Mouse (Mus musculus): ENCODE measurements around the gene Ap1m2. TPM values are rescaled to one million over a fixed set of nuclear protein-coding genes. Genes with fewer than 3 reads are reported as not detected.
A peak's percentile ranks its signal among the peaks of the same experiment; 100 is the strongest.
"Not testable (repeated sequence)": the region's sequence is repeated elsewhere in the genome, so short reads cannot be mapped to it uniquely, and the experiment has no call there.

The Ap1m2 gene
- polyA plus RNA-seq, 1 experiment from 2014 or later, result 158 TPM

- Histone ChIP-seq H3K4me2 (ENCODE audit: low read depth, low read length) (no peak overlapping the region), H3K27ac (ENCODE audit: low read length) (no peak overlapping the region), H3K9me3 (ENCODE audit: control insufficient read depth, low read length) (no peaks in the 10 kb centered on the region), H3K9ac (ENCODE audit: low read depth, low read length) (no peak overlapping the region), H3K36me3 (ENCODE audit: control insufficient read depth, insufficient read depth, low read length) (no peaks in the 10 kb centered on the region), H3K27me3 (replicated peaks; ENCODE audit: control insufficient read depth, insufficient read depth, low read length) (no peaks in the 10 kb centered on the region), H3K4me1 (ENCODE audit: control insufficient read depth, insufficient read depth, low read length) (0 out of 2 replicates have a peak, but pooled peaks cover 2% of the 10 kb centered on the region), H3K4me3 (ENCODE audit: low read length) (no peak overlapping the region)
- no peak for ATAC-seq
- 90% methylated on average over 10 of the region's 10 CpGs for WGBS
Measured at GRCm38 (mm10) chr9:21329699-21330289, 17.7 kb upstream of the Ap1m2 start.

GRCm38 (mm10) chr9:21329041-21329440 lies 16.9 kb upstream of the Ap1m2 start:
- 61% methylated on average over 4 of the region's 5 CpGs for WGBS
- H3K9ac ChIP-seq (ENCODE audit: low read depth, low read length), result no peak overlapping the region
- no peak overlapping the region for H3K27ac ChIP-seq (ENCODE audit: low read length)
- ATAC-seq, result no peak
- H3K4me1 ChIP-seq (ENCODE audit: control insufficient read depth, insufficient read depth, low read length), result 0 out of 2 replicates have a peak, but pooled peaks cover 2% of the 10 kb centered on the region
- no peak overlapping the region for H3K4me3 ChIP-seq (ENCODE audit: low read length)
- no peaks in the 10 kb centered on the region for H3K9me3 ChIP-seq (ENCODE audit: control insufficient read depth, low read length)
- H3K36me3 ChIP-seq (ENCODE audit: control insufficient read depth, insufficient read depth, low read length), result no peaks in the 10 kb centered on the region
- no peak overlapping the region for H3K4me2 ChIP-seq (ENCODE audit: low read depth, low read length)
- H3K27me3 ChIP-seq (replicated peaks; ENCODE audit: control insufficient read depth, insufficient read depth, low read length), result no peaks in the 10 kb centered on the region

GRCm38 (mm10) chr9:21328041-21328440 lies 15.9 kb upstream of the Ap1m2 start:
- Histone ChIP-seq H3K4me3 (ENCODE audit: low read length) (no peak overlapping the region), H3K9me3 (ENCODE audit: control insufficient read depth, low read length) (no peaks in the 10 kb centered on the region), H3K36me3 (ENCODE audit: control insufficient read depth, insufficient read depth, low read length) (no peaks in the 10 kb centered on the region), H3K4me2 (ENCODE audit: low read depth, low read length) (no peak overlapping the region), H3K9ac (ENCODE audit: low read depth, low read length) (no peak overlapping the region), H3K4me1 (ENCODE audit: control insufficient read depth, insufficient read depth, low read length) (0 out of 2 replicates have a peak, but pooled peaks cover 2% of the 10 kb centered on the region), H3K27me3 (replicated peaks; ENCODE audit: control insufficient read depth, insufficient read depth, low read length) (no peaks in the 10 kb centered on the region), H3K27ac (ENCODE audit: low read length) (no peak overlapping the region)
- no peak for ATAC-seq
- WGBS, result 73% methylated on average over 3 of the region's 3 CpGs

GRCm38 (mm10) chr9:21327569-21327968 lies 15.4 kb upstream of the Ap1m2 start:
- no peak overlapping the region for H3K27ac ChIP-seq (ENCODE audit: low read length)
- H3K4me1 ChIP-seq (ENCODE audit: control insufficient read depth, insufficient read depth, low read length), result 0 out of 2 replicates have a peak, but pooled peaks cover 2% of the 10 kb centered on the region
- no peak overlapping the region for H3K9ac ChIP-seq (ENCODE audit: low read depth, low read length)
- H3K27me3 ChIP-seq (replicated peaks; ENCODE audit: control insufficient read depth, insufficient read depth, low read length), result no peaks in the 10 kb centered on the region
- no peaks in the 10 kb centered on the region for H3K36me3 ChIP-seq (ENCODE audit: control insufficient read depth, insufficient read depth, low read length)
- no peaks in the 10 kb centered on the region for H3K9me3 ChIP-seq (ENCODE audit: control insufficient read depth, low read length)
- no peak overlapping the region for H3K4me2 ChIP-seq (ENCODE audit: low read depth, low read length)
- ATAC-seq, result no peak
- no peak overlapping the region for H3K4me3 ChIP-seq (ENCODE audit: low read length)
- WGBS, result 66% methylated on average over 3 of the region's 3 CpGs

- no peak for ATAC-seq
- no peak overlapping the region for H3K27ac ChIP-seq (ENCODE audit: low read length)
- peaks cover 16% of the 10 kb centered on the region for H3K4me1 ChIP-seq (ENCODE audit: control insufficient read depth, insufficient read depth, low read length)
- WGBS, result 85% methylated on average over 11 of the region's 11 CpGs
- H3K27me3 ChIP-seq (replicated peaks; ENCODE audit: control insufficient read depth, insufficient read depth, low read length), result no peaks in the 10 kb centered on the region
- H3K36me3 ChIP-seq (ENCODE audit: control insufficient read depth, insufficient read depth, low read length), result no peaks in the 10 kb centered on the region
- no peak overlapping the region for H3K4me2 ChIP-seq (ENCODE audit: low read depth, low read length)
- no peak overlapping the region for H3K9ac ChIP-seq (ENCODE audit: low read depth, low read length)
- no peak overlapping the region for H3K4me3 ChIP-seq (ENCODE audit: low read length)
- no peaks in the 10 kb centered on the region for H3K9me3 ChIP-seq (ENCODE audit: control insufficient read depth, low read length)
Measured at GRCm38 (mm10) chr9:21324269-21324668, 12.1 kb upstream of the Ap1m2 start.

- not testable (repeated sequence) for H3K9ac ChIP-seq (ENCODE audit: low read depth, low read length); H3K9me3 ChIP-seq (ENCODE audit: control insufficient read depth, low read length); H3K4me3 ChIP-seq (ENCODE audit: low read length); H3K4me2 ChIP-seq (ENCODE audit: low read depth, low read length); H3K27me3 ChIP-seq (replicated peaks; ENCODE audit: control insufficient read depth, insufficient read depth, low read length); H3K36me3 ChIP-seq (ENCODE audit: control insufficient read depth, insufficient read depth, low read length); H3K27ac ChIP-seq (ENCODE audit: low read length); ATAC-seq
- H3K4me1 ChIP-seq (ENCODE audit: control insufficient read depth, insufficient read depth, low read length), result peaks cover 16% of the 10 kb centered on the region
- 90% methylated on average over 7 of the region's 8 CpGs for WGBS
Measured at GRCm38 (mm10) chr9:21322917-21323297, 10.8 kb upstream of the Ap1m2 start.

GRCm38 (mm10) chr9:21322211-21322916 lies 10.2 kb upstream of the Ap1m2 start:
- no peak for ATAC-seq
- peaks cover 13% of the 10 kb centered on the region for H3K4me1 ChIP-seq (ENCODE audit: control insufficient read depth, insufficient read depth, low read length)
- 81% methylated on average over 19 of the region's 19 CpGs for WGBS

GRCm38 (mm10) chr9:21321513-21321835 lies 9.3 kb upstream of the Ap1m2 start:
- Histone ChIP-seq H3K36me3 (ENCODE audit: control insufficient read depth, insufficient read depth, low read length) (no peaks in the 10 kb centered on the region), H3K9ac (ENCODE audit: low read depth, low read length) (peak overlapping the region; percentile 77), H3K4me3 (ENCODE audit: low read length) (peak overlapping the region; percentile 74), H3K9me3 (ENCODE audit: control insufficient read depth, low read length) (no peaks in the 10 kb centered on the region), H3K4me2 (ENCODE audit: low read depth, low read length) (peak overlapping the region; percentile 84), H3K4me1 (ENCODE audit: control insufficient read depth, insufficient read depth, low read length) (peaks cover 13% of the 10 kb centered on the region), H3K27me3 (replicated peaks; ENCODE audit: control insufficient read depth, insufficient read depth, low read length) (no peaks in the 10 kb centered on the region), H3K27ac (ENCODE audit: low read length) (peak overlapping the region; percentile 48)
- WGBS, result 9% methylated on average over 6 of the region's 6 CpGs
- ATAC-seq, result peak; percentile 38; the same call in 1 of the 2 replicates

More at GRCm38 (mm10) chr9:21322211-21322916, 10.2 kb upstream of the Ap1m2 start:
- H3K27me3 ChIP-seq (replicated peaks; ENCODE audit: control insufficient read depth, insufficient read depth, low read length), result no peaks in the 10 kb centered on the region
- peak overlapping the region; percentile 84 for H3K4me2 ChIP-seq (ENCODE audit: low read depth, low read length)
- H3K27ac ChIP-seq (ENCODE audit: low read length), result no peak overlapping the region
- no peaks in the 10 kb centered on the region for H3K36me3 ChIP-seq (ENCODE audit: control insufficient read depth, insufficient read depth, low read length)
- no peaks in the 10 kb centered on the region for H3K9me3 ChIP-seq (ENCODE audit: control insufficient read depth, low read length)
- 0 out of 2 replicates have a peak overlapping the region, but pooled peaks have one; percentile 77 for H3K9ac ChIP-seq (ENCODE audit: low read depth, low read length)
- peak overlapping the region; percentile 74; the same call in 1 of the 2 replicates for H3K4me3 ChIP-seq (ENCODE audit: low read length)

GRCm38 (mm10) chr9:21320619-21321512 lies 8.7 kb upstream of the Ap1m2 start, which contains the start of gene Slc44a2:
Gene Slc44a2 (plus strand): TSS chr9:21320698.
- H3K27me3 ChIP-seq (replicated peaks; ENCODE audit: control insufficient read depth, insufficient read depth, low read length), result no peaks in the 10 kb centered on the region
- H3K9ac ChIP-seq (ENCODE audit: low read depth, low read length), result peak within 1 kb of the TSS; percentile 77
- H3K4me2 ChIP-seq (ENCODE audit: low read depth, low read length), result peak within 1 kb of the TSS; percentile 84
- no peaks in the 10 kb centered on the region for H3K9me3 ChIP-seq (ENCODE audit: control insufficient read depth, low read length)
- 1% methylated on average over 52 of the region's 52 CpGs for WGBS
- H3K36me3 ChIP-seq (ENCODE audit: control insufficient read depth, insufficient read depth, low read length), result no peaks in the 10 kb centered on the region
- peak; percentile 95 for ATAC-seq
- H3K4me1 ChIP-seq (ENCODE audit: control insufficient read depth, insufficient read depth, low read length), result peaks cover 13% of the 10 kb centered on the region
- peak within 1 kb of the TSS; percentile 74 for H3K4me3 ChIP-seq (ENCODE audit: low read length)
- H3K27ac ChIP-seq (ENCODE audit: low read length), result peak within 1 kb of the TSS; percentile 48
